Comparison of ENCODE assay signal across 8 mouse cellular contexts in genomic region chr9:106475046-106475445, GRCm38 (mm10). TPM values are rescaled to one million over a fixed set of nuclear protein-coding genes. Genes with fewer than 3 reads are reported as not detected.
DNase-seq lines count a peak whose midpoint lies in the region; ATAC-seq and TF ChIP-seq lines count a peak whose summit lies in the region.

No protein-coding gene starts in this region.

- peak in 1 of 2 experiments; percentile 8 for DNase-seq in layer of hippocampus, adult 2 months (ENCODE audit: low spot score in 2 of 2)
- DNase-seq in layer of hippocampus, postnatal 14 days (ENCODE audit: low spot score in 2 of 2), result no peak
- DNase-seq in A20 (ENCODE audit: low read depth, low spot score) (peak; percentile 67), R1 (ENCODE audit: low read depth, low spot score) (peak; percentile 81)
- peak; percentile 15 to 43 for DNase-seq in gastrocnemius, adult 8-10 months (ENCODE audit: low spot score in 2 of 2)
- DNase-seq in liver, postnatal 0 days, result no peak
- no peak for DNase-seq in retina, embryonic 14.5 days (ENCODE audit: low spot score)

- H3K4me1 ChIP-seq in liver, postnatal 0 days (ENCODE audit: insufficient read depth), result peaks cover 20% of the 10 kb centered on the region

- no peak for TF ChIP-seq EP300 in liver, postnatal 0 days (IDR thresholded peaks at IDR 0.05; ENCODE audit: low read depth)

- no peak for TF ChIP-seq CTCF in layer of hippocampus, adult 2 months (conservative IDR thresholded peaks at IDR 0.05)
- no peak for TF ChIP-seq CTCF in liver, postnatal 0 days (IDR thresholded peaks at IDR 0.05; ENCODE audit: low read depth)

- 0 out of 2 replicates have a peak, but pooled peaks cover under 1% of the 10 kb centered on the region for H3K36me3 ChIP-seq in liver, postnatal 0 days (replicated peaks; ENCODE audit: insufficient read depth, low read length)

- H3K9me3 ChIP-seq in liver, postnatal 0 days (ENCODE audit: low read length), result no peaks in the 10 kb centered on the region

- H3K27ac ChIP-seq in layer of hippocampus, adult 2 months, result peak overlapping the region; percentile 36; the same call in 1 of the 2 replicates
- H3K27ac ChIP-seq in liver, postnatal 0 days (ENCODE audit: low read depth), result no peak overlapping the region

- ATAC-seq in liver, postnatal 0 days, result no peak
- no peak for ATAC-seq in inflammation-experienced regulatory T-cells, adult 6 months

- no peak overlapping the region for H3K4me2 ChIP-seq in liver, postnatal 0 days (ENCODE audit: low read depth, low read length)

- H3K4me3 ChIP-seq in layer of hippocampus, adult 2 months, result no peak overlapping the region
- no peak overlapping the region for H3K4me3 ChIP-seq in liver, postnatal 0 days (ENCODE audit: low read depth, low read length)

- 57% methylated on average over 7 of the region's 7 CpGs for WGBS in liver, postnatal 0 days (ENCODE audit: insufficient replicate concordance)

- H3K9ac ChIP-seq in liver, postnatal 0 days (replicated peaks), result peak overlapping the region; percentile 21; the same call in 1 of the 2 replicates

- H3K27me3 ChIP-seq in liver, postnatal 0 days (ENCODE audit: insufficient read depth, low read length), result no peaks in the 10 kb centered on the region

RNA-seq across cellular contexts. Expression of gene Rrp9, which starts 0.7 kb away (rescaled TPM):
- total RNA-seq in layer of hippocampus, adult 2 months (2021), result 10 to 100 TPM; 35.4 to 36.6 TPM
- 10 to 100 TPM; 31.5 to 37.0 TPM for total RNA-seq in layer of hippocampus, postnatal 14 days (2021)
- 10 to 100 TPM; 16.8 to 26.0 (median 20.8) TPM for total RNA-seq in gastrocnemius, adult 8-10 months (2022)
- 12.3 and 14.5 TPM in 2 replicates for polyA plus RNA-seq in liver, postnatal 0 days (2015; fragmentation: Nextera tagmentation; extraction: Ambion mirVana)
- polyA plus RNA-seq in inflammation-experienced regulatory T-cells, adult 6 months (2017; shearing (Covaris generic)), result 10 to 100 TPM; 21.5 to 34.6 (median 29.4) TPM

RNA-seq across cellular contexts. Expression of gene Parp3, which starts 1.7 kb away (rescaled TPM):
- 1 to 10 TPM; 3.0 to 3.7 TPM for total RNA-seq in layer of hippocampus, adult 2 months (2021)
- total RNA-seq in layer of hippocampus, postnatal 14 days (2021), result 1 to 10 TPM; 3.2 to 5.1 TPM
- 10 to 100 TPM; 61.1 to 71.7 (median 70.1) TPM for total RNA-seq in gastrocnemius, adult 8-10 months (2022)
- 1.6 and 1.9 TPM in 2 replicates for polyA plus RNA-seq in liver, postnatal 0 days (2015; fragmentation: Nextera tagmentation; extraction: Ambion mirVana)
- polyA plus RNA-seq in inflammation-experienced regulatory T-cells, adult 6 months (2017; shearing (Covaris generic)), result 10 to 100 TPM; 32.4 to 68.7 (median 54.1) TPM

RNA-seq across cellular contexts. Expression of gene Gpr62, which starts 9.3 kb away (rescaled TPM):
- total RNA-seq in layer of hippocampus, adult 2 months (2021), result 10 to 100 TPM; 11.6 to 12.4 TPM
- total RNA-seq in layer of hippocampus, postnatal 14 days (2021), result 1 to 10 TPM; 7.1 to 7.4 TPM
- total RNA-seq in gastrocnemius, adult 8-10 months (2022), result under 1 TPM in 2 of 4 experiments, not detected in 2; 0.12 to 0.43 TPM
- not detected in 2 replicates for polyA plus RNA-seq in liver, postnatal 0 days (2015; fragmentation: Nextera tagmentation; extraction: Ambion mirVana)
- polyA plus RNA-seq in inflammation-experienced regulatory T-cells, adult 6 months (2017; shearing (Covaris generic)), result not detected

RNA-seq across cellular contexts. Expression of gene Pcbp4, which starts 22.0 kb away (rescaled TPM):
- 100 to 1,000 TPM; 187 to 205 TPM for total RNA-seq in layer of hippocampus, adult 2 months (2021)
- total RNA-seq in layer of hippocampus, postnatal 14 days (2021), result 100 to 1,000 TPM; 181 to 195 TPM
- total RNA-seq in gastrocnemius, adult 8-10 months (2022), result 10 to 100 TPM; 49.9 to 70.6 (median 61.3) TPM
- polyA plus RNA-seq in liver, postnatal 0 days (2015; fragmentation: Nextera tagmentation; extraction: Ambion mirVana), result 4.9 and 6.1 TPM in 2 replicates
- polyA plus RNA-seq in inflammation-experienced regulatory T-cells, adult 6 months (2017; shearing (Covaris generic)), result 1 to 10 TPM; 4.1 to 5.0 (median 4.4) TPM

RNA-seq across cellular contexts. Expression of gene Iqcf1, which starts 24.7 kb away (rescaled TPM):
- not detected for total RNA-seq in layer of hippocampus, adult 2 months (2021)
- total RNA-seq in layer of hippocampus, postnatal 14 days (2021), result not detected
- total RNA-seq in gastrocnemius, adult 8-10 months (2022), result not detected
- not detected in 2 replicates for polyA plus RNA-seq in liver, postnatal 0 days (2015; fragmentation: Nextera tagmentation; extraction: Ambion mirVana)
- polyA plus RNA-seq in inflammation-experienced regulatory T-cells, adult 6 months (2017; shearing (Covaris generic)), result not detected

Comparison
In these comparisons a context has a peak if more than half of its experiments do, and no peak if none do; other contexts are left out.
1. DNase-seq: peak in A20 (single experiment), R1 (single experiment) and gastrocnemius, adult 8-10 months (2 of 2); none in layer of hippocampus, postnatal 14 days (0 of 2), liver, postnatal 0 days (single experiment) and retina, embryonic 14.5 days (single experiment).
2. RNA of gene Parp3, which starts 1.7 kb away (total RNA-seq): 61.1 to 71.7 TPM in gastrocnemius, adult 8-10 months; 3.2 to 5.1 TPM in layer of hippocampus, postnatal 14 days and 3.0 to 3.7 TPM in layer of hippocampus, adult 2 months; every median in the first group is over 10 times any median in the second.
3. RNA of gene Gpr62, which starts 9.3 kb away (total RNA-seq): 11.6 to 12.4 TPM in layer of hippocampus, adult 2 months and 7.1 to 7.4 TPM in layer of hippocampus, postnatal 14 days; 0.12 to 0.43 TPM in gastrocnemius, adult 8-10 months; every median in the first group is over 4 times any median in the second.